Mouse (Mus musculus) embryonic facial prominence, embryonic 15.5 days (tissue): Measurements from ENCODE around the gene B4galt1. TPM values are rescaled to one million over a fixed set of nuclear protein-coding genes. Genes with fewer than 3 reads are reported as not detected.

Experiments
- ATAC-seq: fragments of 200-750 bp; cut with Nextera tagmentation; 2 replicates; pipeline ENCODE4 v1.8.0; 2017; ENCODE audit warnings: low read depth, moderate TSS enrichment; ENCODE audit not compliant: insufficient number of reproducible peaks, low FRiP score, low TSS enrichment
- H3K27ac ChIP-seq: fragments of 300-500 bp; sonication (generic); replicated peaks from 2 replicates; pipeline ENCODE4 v1.5.1; 2015; ENCODE audit warnings: mild to moderate bottlenecking, inconsistent platforms
- H3K27me3 ChIP-seq: fragments of 300-500 bp; sonication (generic); 2 replicates; pipeline ENCODE4 v1.6.1; 2015; ENCODE audit warnings: inconsistent platforms
- H3K36me3 ChIP-seq: fragments of 300-500 bp; sonication (generic); 2 replicates; pipeline ENCODE4 v1.6.1; 2015; ENCODE audit warnings: mild to moderate bottlenecking, inconsistent platforms
- H3K4me1 ChIP-seq: fragments of 300-500 bp; sonication (generic); 2 replicates; pipeline ENCODE4 v1.6.1; 2015; ENCODE audit warnings: inconsistent platforms
- H3K4me2 ChIP-seq: fragments of 300-500 bp; sonication (generic); replicated peaks from 2 replicates; pipeline ENCODE4 v1.6.1; 2015; ENCODE audit warnings: mild to moderate bottlenecking, inconsistent platforms
- H3K4me3 ChIP-seq: fragments of 300-500 bp; sonication (generic); replicated peaks from 2 replicates; pipeline ENCODE4 v1.5.1; 2015; ENCODE audit warnings: mild to moderate bottlenecking, inconsistent platforms
- H3K9ac ChIP-seq: fragments of 300-500 bp; sonication (generic); 2 replicates; pipeline ENCODE4 v1.6.1; 2015; ENCODE audit warnings: inconsistent platforms
- H3K9me3 ChIP-seq: fragments of 300-500 bp; sonication (generic); replicated peaks from 2 replicates; pipeline ENCODE4 v1.6.1; 2016; ENCODE audit warnings: inconsistent platforms
- WGBS: fragments of 180-500 bp; shearing (Covaris S2); methylation state at CpG from one replicate; pipeline ENCODE4 v1.1.7; 2015; 5-methylcytosine and 5-hydroxymethylcytosine counted together
- polyA plus RNA-seq: library from polyadenylated mRNA; unstranded; fragments of >200 nt; fragmentation: Nextera tagmentation; extraction: Ambion mirVana; gene quantifications from 2 replicates; pipeline ENCODE4 v1.2.1, GENCODE M21; 2015

The B4galt1 gene
- polyA plus RNA-seq, 1 experiment from 2014 or later, result 59.7 TPM

DNA sequence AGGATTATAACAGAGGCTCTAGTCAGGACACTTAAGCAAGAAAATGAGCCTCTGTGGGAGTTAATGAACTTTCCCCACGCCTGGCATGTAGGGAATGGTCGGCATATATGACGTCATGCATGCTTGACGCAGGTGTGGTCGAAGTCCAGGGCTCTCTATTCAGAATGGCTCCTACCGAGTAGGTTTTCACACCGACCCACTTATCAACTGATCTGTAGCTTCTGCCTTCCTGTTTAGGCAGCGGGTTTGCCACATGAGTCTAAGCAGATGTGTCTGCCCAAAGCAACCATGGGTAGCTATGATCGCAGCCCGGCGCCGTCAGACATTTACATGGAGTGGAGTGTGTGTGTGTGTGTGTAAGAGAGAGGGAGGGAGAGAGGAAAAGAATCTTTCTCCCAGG, 14.6 kb downstream of the B4galt1 start:
- Histone ChIP-seq H3K4me1 (peaks cover 40% of the 10 kb centered on the region), H3K4me3 (no peak overlapping the region), H3K36me3 (no peaks in the 10 kb centered on the region), H3K27ac (no peak overlapping the region; the same call in 1 of the 2 replicates), H3K27me3 (no peaks in the 10 kb centered on the region), H3K9me3 (no peaks in the 10 kb centered on the region), H3K4me2 (no peak overlapping the region), H3K9ac (no peak overlapping the region)
- WGBS, result 80% methylated on average over 12 of the region's 12 CpGs
- no peak for ATAC-seq

- no peak overlapping the region; the same call in 1 of the 2 replicates for H3K4me2 ChIP-seq
- no peaks in the 10 kb centered on the region for H3K9me3 ChIP-seq
- ATAC-seq, result peak; percentile 53; the same call in 1 of the 2 replicates
- no peak overlapping the region for H3K4me3 ChIP-seq
- no peak overlapping the region for H3K9ac ChIP-seq
- peaks cover 28% of the 10 kb centered on the region for H3K4me1 ChIP-seq
- peak overlapping the region; percentile 61 for H3K27ac ChIP-seq
- 28% methylated on average over 10 of the region's 10 CpGs for WGBS
- no peaks in the 10 kb centered on the region for H3K36me3 ChIP-seq
- H3K27me3 ChIP-seq, result no peaks in the 10 kb centered on the region
Observed at GRCm38 (mm10) chr4:40837451-40838285, 16.1 kb downstream of the B4galt1 start.

GRCm38 (mm10) chr4:40837008-40837407, 16.8 kb downstream of the B4galt1 start:
- Histone ChIP-seq H3K27me3 (no peaks in the 10 kb centered on the region), H3K9ac (no peak overlapping the region), H3K27ac (peak overlapping the region; percentile 61), H3K4me1 (peaks cover 28% of the 10 kb centered on the region), H3K4me2 (no peak overlapping the region), H3K4me3 (no peak overlapping the region), H3K9me3 (no peaks in the 10 kb centered on the region), H3K36me3 (no peaks in the 10 kb centered on the region)
- no peak for ATAC-seq
- 50% methylated on average over 3 of the region's 3 CpGs for WGBS

- Histone ChIP-seq H3K9ac (no peak overlapping the region), H3K4me1 (peaks cover 30% of the 10 kb centered on the region), H3K4me2 (no peak overlapping the region), H3K9me3 (no peaks in the 10 kb centered on the region), H3K4me3 (no peak overlapping the region), H3K36me3 (no peaks in the 10 kb centered on the region), H3K27ac (no peak overlapping the region), H3K27me3 (no peaks in the 10 kb centered on the region)
- no peak for ATAC-seq
- 76% methylated on average over 5 of the region's 5 CpGs for WGBS
Observed at GRCm38 (mm10) chr4:40834872-40835271, 18.9 kb downstream of the B4galt1 start.

- H3K27ac ChIP-seq, result no peak overlapping the region
- no peaks in the 10 kb centered on the region for H3K9me3 ChIP-seq
- H3K27me3 ChIP-seq, result no peaks in the 10 kb centered on the region
- no peak for ATAC-seq
- 85% methylated on average over 4 of the region's 4 CpGs for WGBS
- H3K9ac ChIP-seq, result no peak overlapping the region
- no peaks in the 10 kb centered on the region for H3K36me3 ChIP-seq
- no peak overlapping the region for H3K4me2 ChIP-seq
- H3K4me1 ChIP-seq, result peaks cover 30% of the 10 kb centered on the region
- H3K4me3 ChIP-seq, result no peak overlapping the region
Observed at GRCm38 (mm10) chr4:40834232-40834786, 19.5 kb downstream of the B4galt1 start.

DNA sequence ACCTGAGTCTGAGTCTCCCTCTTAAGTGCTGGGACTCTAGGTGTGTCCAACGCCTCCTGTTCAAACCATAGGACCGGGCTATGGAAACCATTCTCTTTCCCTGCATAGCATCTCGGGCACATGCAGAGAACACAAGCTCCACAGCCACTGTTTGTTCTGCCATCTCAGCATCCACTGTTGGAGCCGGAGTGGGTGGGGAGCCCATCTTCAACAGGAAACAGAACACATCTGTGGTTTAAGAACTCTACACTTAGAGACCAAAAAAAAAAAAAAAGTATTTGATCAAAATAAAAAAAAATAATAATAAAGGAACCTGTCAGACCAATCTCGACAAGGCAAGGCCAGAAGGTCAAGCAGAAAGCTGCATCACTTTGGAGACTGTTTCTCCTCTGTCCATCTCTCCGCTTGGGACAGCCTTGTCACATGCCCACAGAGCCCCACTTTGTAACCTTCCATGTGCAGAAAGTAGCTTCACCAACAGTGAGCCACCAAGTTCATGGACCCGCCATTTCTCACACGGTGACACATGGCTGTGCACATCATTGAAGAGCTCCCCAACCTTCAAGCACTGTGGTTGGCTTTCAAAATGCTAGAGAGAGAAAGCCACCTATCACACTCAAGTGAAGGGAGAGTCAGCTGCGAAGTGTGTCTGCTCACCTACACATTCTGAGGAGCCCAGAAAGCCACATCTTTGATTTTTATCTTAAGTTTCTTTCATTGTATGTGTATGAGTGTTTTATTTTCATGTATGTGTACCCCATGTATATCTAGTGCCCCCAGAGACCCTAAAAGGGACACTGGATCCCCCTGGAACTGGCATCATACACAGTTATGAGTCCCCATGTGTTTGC, 20.2 kb downstream of the B4galt1 start:
- H3K4me3 ChIP-seq, result no peak overlapping the region
- ATAC-seq, result no peak
- H3K36me3 ChIP-seq, result no peaks in the 10 kb centered on the region
- no peak overlapping the region for H3K4me2 ChIP-seq
- no peaks in the 10 kb centered on the region for H3K27me3 ChIP-seq
- 94% methylated on average over 9 of the region's 9 CpGs for WGBS
- no peaks in the 10 kb centered on the region for H3K9me3 ChIP-seq
- no peak overlapping the region for H3K9ac ChIP-seq
- peaks cover 25% of the 10 kb centered on the region for H3K4me1 ChIP-seq
- no peak overlapping the region for H3K27ac ChIP-seq

- WGBS, result 80% methylated on average over 5 of the region's 5 CpGs
- H3K4me1 ChIP-seq, result peaks cover 5% of the 10 kb centered on the region; the same call in 1 of the 2 replicates
- no peak overlapping the region for H3K27ac ChIP-seq
- ATAC-seq, result no peak
- no peaks in the 10 kb centered on the region for H3K9me3 ChIP-seq
- H3K4me2 ChIP-seq, result no peak overlapping the region
- no peaks in the 10 kb centered on the region for H3K27me3 ChIP-seq
- H3K4me3 ChIP-seq, result no peak overlapping the region
- H3K9ac ChIP-seq, result no peak overlapping the region
- H3K36me3 ChIP-seq, result 0 out of 2 replicates have a peak, but pooled peaks cover 9% of the 10 kb centered on the region
Observed at GRCm38 (mm10) chr4:40830530-40830929, 23.3 kb downstream of the B4galt1 start.

DNA sequence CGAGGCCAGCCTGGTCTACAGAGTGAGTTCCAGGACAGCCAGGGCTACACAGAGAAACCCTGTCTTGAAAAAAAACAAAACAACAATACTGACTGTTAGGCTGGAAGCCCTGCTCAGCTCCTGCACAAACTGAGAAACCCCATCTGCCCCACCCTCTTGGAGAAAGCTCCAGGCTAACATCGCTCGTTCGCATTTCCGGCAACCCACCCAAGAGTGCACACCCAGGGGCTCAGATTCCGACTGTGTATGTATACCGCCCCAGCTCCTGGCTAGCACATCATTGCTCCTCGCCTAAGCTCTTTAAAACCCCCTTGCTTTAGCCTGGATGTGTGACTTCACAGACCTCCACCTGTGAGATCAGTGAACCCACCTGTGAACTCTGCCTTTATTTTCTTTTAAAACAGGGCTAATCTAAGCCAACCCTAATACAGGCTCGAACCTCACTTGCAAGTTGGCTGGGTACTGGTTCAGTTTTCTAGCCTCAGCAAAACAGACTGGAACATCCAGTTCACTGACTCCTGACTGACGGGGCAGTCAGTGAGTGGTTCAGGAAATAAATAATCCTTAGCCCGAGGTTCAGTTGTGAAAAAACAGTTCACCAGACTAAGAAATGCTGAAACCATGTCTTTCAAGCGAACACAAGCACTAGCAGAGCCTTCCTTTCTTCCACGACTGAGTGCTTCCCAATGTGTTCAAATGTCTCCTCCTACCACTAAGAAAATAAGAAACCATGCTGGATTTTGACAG, 24.0 kb downstream of the B4galt1 start:
- no peak for ATAC-seq
- no peak overlapping the region for H3K4me2 ChIP-seq
- H3K4me1 ChIP-seq, result peaks cover 5% of the 10 kb centered on the region; the same call in 1 of the 2 replicates
- no peak overlapping the region for H3K4me3 ChIP-seq
- 61% methylated on average over 13 of the region's 13 CpGs for WGBS
- no peaks in the 10 kb centered on the region for H3K9me3 ChIP-seq
- 0 out of 2 replicates have a peak, but pooled peaks cover 9% of the 10 kb centered on the region for H3K36me3 ChIP-seq
- no peak overlapping the region for H3K27ac ChIP-seq
- H3K27me3 ChIP-seq, result no peaks in the 10 kb centered on the region
- H3K9ac ChIP-seq, result no peak overlapping the region

- no peak overlapping the region for H3K27ac ChIP-seq
- no peaks in the 10 kb centered on the region for H3K9me3 ChIP-seq
- ATAC-seq, result no peak
- no peak overlapping the region for H3K9ac ChIP-seq
- H3K27me3 ChIP-seq, result no peaks in the 10 kb centered on the region
- H3K4me3 ChIP-seq, result no peak overlapping the region
- H3K4me2 ChIP-seq, result no peak overlapping the region
- 0 out of 2 replicates have a peak, but pooled peaks cover 9% of the 10 kb centered on the region for H3K36me3 ChIP-seq
- peaks cover 5% of the 10 kb centered on the region; the same call in 1 of the 2 replicates for H3K4me1 ChIP-seq
- 80% methylated on average over 7 of the region's 7 CpGs for WGBS
Observed at GRCm38 (mm10) chr4:40828910-40829309, 24.9 kb downstream of the B4galt1 start.

- Histone ChIP-seq H3K27me3 (no peaks in the 10 kb centered on the region), H3K4me2 (no peak overlapping the region), H3K4me1 (peaks cover 5% of the 10 kb centered on the region; the same call in 1 of the 2 replicates), H3K9ac (no peak overlapping the region), H3K27ac (no peak overlapping the region), H3K9me3 (no peaks in the 10 kb centered on the region), H3K36me3 (0 out of 2 replicates have a peak, but pooled peaks cover 12% of the 10 kb centered on the region), H3K4me3 (no peak overlapping the region)
- no peak for ATAC-seq
- WGBS, result 61% methylated on average over 9 of the region's 9 CpGs
Observed at GRCm38 (mm10) chr4:40827926-40828325, 25.9 kb downstream of the B4galt1 start.
